Mouse (Mus musculus) kidney, adult 2 months (tissue): Measurements from ENCODE around the gene Krt14.

Experiments used
- CTCF ChIP-seq: fragments of 200-500 bp; conservative IDR thresholded peaks from 2 replicates; pipeline ENCODE4 v1.5.1; 2011; ENCODE audit warnings: low read depth, mild to moderate bottlenecking, control low read depth, low read length, moderate library complexity, mixed read lengths; ENCODE audit not compliant: insufficient read depth, insufficient read length
- POLR2A ChIP-seq: fragments of 200-500 bp; IDR thresholded peaks from one replicate; pipeline ENCODE4 v1.6.1; 2011; ENCODE audit warnings: low read depth, low read length, control low read depth

- TF ChIP-seq POLR2A (no peak), CTCF (no peak)
These were observed 49.4 kb downstream of the Krt14 start for GRCm38 (mm10) chr11:100157908-100158477.
